Mouse (Mus musculus) cerebellum, adult 2 months (tissue): ENCODE measurements around the gene Maob.

Source experiments
- CTCF ChIP-seq: fragments of 200-500 bp; IDR thresholded peaks from 2 replicates; pipeline ENCODE4 v1.5.1; 2011; ENCODE audit warnings: low read depth, mild to moderate bottlenecking, control low read depth, low read length, moderate library complexity, borderline replicate concordance; ENCODE audit not compliant: insufficient read depth
- POLR2A ChIP-seq: fragments of 200-500 bp; IDR thresholded peaks from 2 replicates; pipeline ENCODE4 v1.6.1; 2011; ENCODE audit warnings: low read length, control low read depth, borderline replicate concordance; ENCODE audit not compliant: insufficient read depth

DNA sequence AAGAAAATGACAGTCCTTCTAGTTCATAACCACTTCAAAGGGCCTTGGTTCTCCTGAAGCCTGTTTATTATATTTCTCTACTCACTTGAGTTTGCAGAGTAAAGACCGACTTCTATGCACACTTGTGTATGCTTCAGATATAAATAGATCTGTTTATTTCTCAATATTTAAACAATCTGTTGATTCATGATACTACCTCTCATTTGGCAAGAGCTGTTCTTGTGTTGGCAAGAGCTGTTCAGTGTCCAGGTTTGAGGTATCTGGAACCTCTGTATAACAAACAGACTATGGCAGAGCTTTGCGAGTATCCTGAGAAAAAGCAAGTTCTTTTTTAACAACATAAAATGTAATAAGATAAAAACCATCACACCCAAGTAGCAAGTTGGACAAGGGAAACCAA, 28.9 kb upstream of the Maob start:
- TF ChIP-seq CTCF (no peak), POLR2A (no peak)
